Mouse (Mus musculus) MEL (cell line): ENCODE data around the gene Ifi47. TPM values are rescaled to one million over a fixed set of nuclear protein-coding genes. Genes with fewer than 3 reads are reported as not detected.

Source experiments
- DNase-seq: peaks from one replicate; pipeline ENCODE4 v3.0.0; 2011; ENCODE audit warnings: low read depth, low spot score
- H3K27ac ChIP-seq: 2 replicates; pipeline ENCODE4 v1.5.1; 2012; ENCODE audit warnings: low read depth, mild to moderate bottlenecking, control low read depth, low read length, moderate library complexity; ENCODE audit not compliant: control insufficient read depth
- H3K27me3 ChIP-seq, 2 experiments: fragments of 150-350 bp in 1 of 2; sonication (generic) in 1 of 2; 2 replicates each; pipeline ENCODE4 v1.6.1; 2012; ENCODE audit warnings: low read length in 2 of 2, mild to moderate bottlenecking in 2 of 2, improper control_type of control experiment in 1 of 2, moderate library complexity in 1 of 2; ENCODE audit not compliant: insufficient read depth in 2 of 2, control insufficient read depth in 1 of 2
- H3K36me3 ChIP-seq, 2 experiments: 2 replicates each; pipeline ENCODE4 v1.6.1; 2012 to 2014; ENCODE audit warnings: low read length in 2 of 2, improper control_type of control experiment in 1 of 2, inconsistent platforms in 1 of 2, mild to moderate bottlenecking in 1 of 2; ENCODE audit not compliant: insufficient read depth in 2 of 2, control insufficient read depth in 1 of 2
- H3K4me1 ChIP-seq, 2 experiments: fragments of 150-350 bp in 1 of 2; sonication (generic) in 1 of 2; 2 replicates each; pipeline ENCODE4 v1.6.1; 2012; ENCODE audit warnings: low read length in 2 of 2, improper control_type of control experiment in 1 of 2, mild to moderate bottlenecking in 1 of 2; ENCODE audit not compliant: insufficient read depth in 2 of 2, control insufficient read depth in 1 of 2
- H3K4me3 ChIP-seq, 2 experiments: fragments of 150-350 bp in 1 of 2; sonication (generic) in 1 of 2; 2 replicates each; pipeline ENCODE4 v1.5.1; 2012; ENCODE audit warnings: low read depth in 2 of 2, low read length in 2 of 2, mild to moderate bottlenecking in 2 of 2, moderate library complexity in 2 of 2, control low read depth in 1 of 2, improper control_type of control experiment in 1 of 2; ENCODE audit not compliant: control insufficient read depth in 1 of 2, insufficient read depth in 1 of 2
- H3K79me2 ChIP-seq: 2 replicates; pipeline ENCODE4 v1.6.1; 2012; ENCODE audit warnings: mild to moderate bottlenecking, low read length, moderate library complexity; ENCODE audit not compliant: control insufficient read depth, poor library complexity, insufficient read depth
- H3K9ac ChIP-seq: 2 replicates; pipeline ENCODE4 v1.6.1; 2012; ENCODE audit warnings: low read depth, mild to moderate bottlenecking, control low read depth, low read length, moderate library complexity; ENCODE audit not compliant: control insufficient read depth, poor library complexity, severe bottlenecking
- H3K9me3 ChIP-seq: fragments of 150-350 bp; sonication (generic); replicated peaks from 2 replicates; pipeline ENCODE4 v1.6.1; 2012; ENCODE audit warnings: mild to moderate bottlenecking, low read length, improper control_type of control experiment, moderate library complexity; ENCODE audit not compliant: insufficient read depth
- BHLHE40 ChIP-seq: IDR thresholded peaks from 2 replicates; pipeline ENCODE4 v1.6.1; 2012; ENCODE audit warnings: low read depth, mild to moderate bottlenecking, inconsistent platforms, low read length, improper control_type of control experiment, borderline replicate concordance
- CHD1 ChIP-seq: IDR thresholded peaks from 2 replicates; pipeline ENCODE4 v1.6.1; 2012; ENCODE audit warnings: low read depth, mild to moderate bottlenecking, inconsistent platforms, low read length, improper control_type of control experiment
- CHD2 ChIP-seq: IDR thresholded peaks from 2 replicates; pipeline ENCODE4 v1.6.1; 2011; ENCODE audit warnings: low read length, improper control_type of control experiment
- CTCF ChIP-seq, 3 experiments: IDR thresholded peaks in 2 of 3; conservative IDR thresholded peaks in 1 of 3; 2 replicates each; pipeline ENCODE4 v1.5.1; 2011 to 2012; ENCODE audit warnings: low read length in 3 of 3, low read depth in 2 of 3, mild to moderate bottlenecking in 2 of 3, improper control_type of control experiment in 1 of 3, inconsistent platforms in 1 of 3, mixed read lengths in 1 of 3, moderate library complexity in 1 of 3; ENCODE audit not compliant: control insufficient read depth in 1 of 3, insufficient read depth in 1 of 3, poor library complexity in 1 of 3, severe bottlenecking in 1 of 3
- ELF1 ChIP-seq: IDR thresholded peaks from 2 replicates; pipeline ENCODE4 v1.6.1; 2014; ENCODE audit warnings: low read depth, mild to moderate bottlenecking, inconsistent platforms, low read length, improper control_type of control experiment, moderate library complexity
- EP300 ChIP-seq, 2 experiments: IDR thresholded peaks; 2 replicates each; pipeline ENCODE4 v1.6.1; 2011; ENCODE audit warnings: improper control_type of control experiment in 2 of 2, low read length in 2 of 2, low read depth in 1 of 2, mild to moderate bottlenecking in 1 of 2
- ETS1 ChIP-seq: IDR thresholded peaks from 2 replicates; pipeline ENCODE4 v1.6.1; 2012; ENCODE audit warnings: low read depth, mild to moderate bottlenecking, inconsistent platforms, low read length, improper control_type of control experiment, moderate library complexity
- GABPA ChIP-seq: IDR thresholded peaks from 2 replicates; pipeline ENCODE4 v1.6.1; 2012; ENCODE audit warnings: low read depth, mild to moderate bottlenecking, inconsistent platforms, low read length, improper control_type of control experiment, moderate library complexity
- KAT2A ChIP-seq: conservative IDR thresholded peaks from 2 replicates; pipeline ENCODE4 v1.6.1; 2012; ENCODE audit warnings: low read depth, low read length, improper control_type of control experiment, inconsistent platforms
- MAFK ChIP-seq: IDR thresholded peaks from 2 replicates; pipeline ENCODE4 v1.6.1; 2011; ENCODE audit warnings: low read depth, mild to moderate bottlenecking, low read length, improper control_type of control experiment, borderline replicate concordance
- MAZ ChIP-seq: IDR thresholded peaks from 2 replicates; pipeline ENCODE4 v1.6.1; 2012; ENCODE audit warnings: low read depth, mild to moderate bottlenecking, inconsistent platforms, low read length, improper control_type of control experiment
- NRF1 ChIP-seq: IDR thresholded peaks from 2 replicates; pipeline ENCODE4 v1.6.1; 2014; ENCODE audit warnings: low read depth, mild to moderate bottlenecking, inconsistent platforms, low read length, improper control_type of control experiment, moderate library complexity; ENCODE audit not compliant: poor library complexity, insufficient read depth, severe bottlenecking
- POLR2AphosphoS5 ChIP-seq: IDR thresholded peaks from 2 replicates; pipeline ENCODE4 v1.6.1; 2012; ENCODE audit warnings: low read depth, borderline replicate concordance, mild to moderate bottlenecking, inconsistent platforms, low read length, moderate library complexity, mixed read lengths
- RCOR1 ChIP-seq: IDR thresholded peaks from 2 replicates; pipeline ENCODE4 v1.6.1; 2012; ENCODE audit warnings: low read depth, mild to moderate bottlenecking, inconsistent platforms, low read length, improper control_type of control experiment
- SIN3A ChIP-seq: IDR thresholded peaks from 2 replicates; pipeline ENCODE4 v1.6.1; 2012; ENCODE audit warnings: low read length, improper control_type of control experiment, inconsistent platforms
- SMC3 ChIP-seq: IDR thresholded peaks from 2 replicates; pipeline ENCODE4 v1.6.1; 2011; ENCODE audit warnings: low read depth, low read length, improper control_type of control experiment
- TAL1 ChIP-seq: IDR thresholded peaks from 2 replicates; pipeline ENCODE4 v1.6.1; 2012; ENCODE audit warnings: mild to moderate bottlenecking, inconsistent platforms, low read length, moderate library complexity, mixed read lengths
- UBTF ChIP-seq: IDR thresholded peaks from 2 replicates; pipeline ENCODE4 v1.6.1; 2012; ENCODE audit warnings: low read depth, mild to moderate bottlenecking, inconsistent platforms, low read length, improper control_type of control experiment, moderate library complexity, borderline replicate concordance; ENCODE audit not compliant: insufficient read depth
- ZC3H11A ChIP-seq: IDR thresholded peaks from 2 replicates; pipeline ENCODE4 v1.6.1; 2012; ENCODE audit warnings: low read depth, mild to moderate bottlenecking, inconsistent platforms, low read length, improper control_type of control experiment
- ZNF384 ChIP-seq: IDR thresholded peaks from 2 replicates; pipeline ENCODE4 v1.6.1; 2012; ENCODE audit warnings: low read depth, mild to moderate bottlenecking, inconsistent platforms, low read length, improper control_type of control experiment
- polyA plus RNA-seq, 2 experiments: library from polyadenylated mRNA; stranded (reverse) in 1 of 2; unstranded in 1 of 2; fragments of >175 nt in 1 of 2; fragments of >200 nt in 1 of 2; gene quantifications; 2 replicates each; pipeline versions ENCODE4 v1.2.1 to v1.2.4; 2012; ENCODE audit warnings: low replicate concordance in 2 of 2, low read depth in 1 of 2; ENCODE audit not compliant: insufficient read length in 2 of 2, insufficient read depth in 1 of 2, missing spikeins in 1 of 2
- total RNA-seq: library from RNA; depleted of rRNA; stranded (reverse); fragments of 300-350 nt; gene quantifications from 2 replicates; pipeline ENCODE4 v1.2.3, GENCODE M21; 2012; rRNA removed

Ifi47 gene
- total and polyA plus RNA-seq, 3 experiments, result 26.4 to 35.2 TPM; not detected in 1

DNA sequence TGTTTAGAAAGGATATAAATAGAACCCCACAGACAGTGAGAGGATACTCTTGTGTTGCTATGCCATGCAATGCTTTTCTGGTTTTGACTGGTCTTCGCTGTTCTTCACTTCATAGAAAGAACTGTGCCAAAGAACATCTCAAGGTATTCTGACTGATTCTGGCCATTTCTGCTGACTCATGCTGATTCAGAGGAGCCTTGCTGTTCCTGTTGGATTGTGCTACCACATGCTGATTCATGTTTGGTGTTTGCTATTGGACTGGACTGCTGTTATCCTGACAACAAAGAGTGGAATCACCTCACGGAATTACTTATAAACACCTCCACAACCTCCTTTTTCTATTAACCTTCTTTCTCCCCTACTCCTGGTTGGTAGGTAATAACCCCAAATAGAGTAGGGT is 47.8 kb downstream of the Ifi47 start:
- no peak overlapping the region for H3K27ac ChIP-seq
- no peak overlapping the region for H3K4me3 ChIP-seq
- H3K27me3 ChIP-seq, result peaks cover 0 to 3% of the 10 kb centered on the region in 2 experiments; a peak in 1 of 4 replicates
- H3K4me1 ChIP-seq, result no peaks in the 10 kb centered on the region
- TF ChIP-seq MAZ (no peak), KAT2A (no peak), RCOR1 (no peak), GABPA (peak; percentile 28; the same call in 1 of the 2 replicates), POLR2AphosphoS5 (no peak), CTCF (IDR thresholded peaks at IDR 0.05 in 2 of 3, conservative IDR thresholded peaks at IDR 0.05 in 1 of 3; ENCODE audit: control insufficient read depth in 1 of 3, insufficient read depth in 1 of 3, low read depth in 2 of 3, low read length in 3 of 3, poor library complexity in 1 of 3, severe bottlenecking in 1 of 3) (no peak), CHD2 (no peak), EP300 (IDR thresholded peaks at IDR 0.05; ENCODE audit: low read depth in 1 of 2, low read length in 2 of 2) (no peak), MAFK (peak; percentile 48; the same call in 1 of the 2 replicates)
- peak; percentile 14 for DNase-seq
- no peak overlapping the region for H3K9ac ChIP-seq
- H3K79me2 ChIP-seq, result no peaks in the 10 kb centered on the region
- no peaks in the 10 kb centered on the region for H3K9me3 ChIP-seq
- H3K36me3 ChIP-seq, result no peaks in the 10 kb centered on the region

DNA sequence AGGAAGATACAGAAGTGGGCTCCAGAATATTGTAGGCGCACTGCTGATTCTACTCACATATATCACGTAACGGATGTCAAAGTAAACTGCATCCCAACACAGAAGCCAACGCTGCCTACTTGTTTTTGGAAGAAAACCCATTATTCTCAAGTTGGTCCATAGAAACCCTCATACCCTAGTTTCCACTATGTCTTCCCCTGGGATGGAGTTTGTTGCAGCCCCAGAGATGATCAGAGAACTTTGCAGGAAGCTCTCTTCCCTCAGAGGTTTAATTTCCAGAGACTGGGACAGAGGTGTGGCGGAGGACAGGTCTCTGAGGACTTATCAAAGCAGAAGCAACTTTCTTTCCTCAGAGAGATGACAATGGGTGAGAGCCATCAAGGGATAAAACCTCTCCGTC is 65.6 kb downstream of the Ifi47 start, which contains the start of gene Olfr1395:
Olfr1395 (plus strand) TSS at position 301 of the 400 bp plus-strand sequence.
- H3K9me3 ChIP-seq, result no peaks in the 10 kb centered on the region
- no peaks in the 10 kb centered on the region for H3K4me1 ChIP-seq
- no peak within 1 kb of the TSS for H3K4me3 ChIP-seq
- peaks cover 19 to 52% of the 10 kb centered on the region in 2 experiments for H3K27me3 ChIP-seq
- no peak for DNase-seq
- H3K27ac ChIP-seq, result no peak within 1 kb of the TSS
- no peaks in the 10 kb centered on the region for H3K36me3 ChIP-seq
- H3K79me2 ChIP-seq, result no peaks in the 10 kb centered on the region
- TF ChIP-seq ZNF384 (no peak), MAZ (no peak), TAL1 (no peak), MAFK (no peak), SMC3 (no peak), NRF1 (no peak), SIN3A (no peak), ZC3H11A (no peak), UBTF (no peak), CHD1 (no peak), BHLHE40 (no peak), ELF1 (no peak), ETS1 (no peak)
- no peak within 1 kb of the TSS for H3K9ac ChIP-seq

Other genes with a start within 250 kb of the Ifi47 start
- 7.1 and 10.9 TPM in 2 replicates for gene Gm12184, start 249.9 kb upstream of the Ifi47 start, total RNA-seq
- gene Gm12184, start 249.9 kb upstream of the Ifi47 start, polyA plus RNA-seq, result 10 to 100 TPM in 1 of 2 experiments, not detected in 1; 15.3 TPM
- gene Irgm1, start 204.9 kb upstream of the Ifi47 start, total RNA-seq, result 7.5 and 10.7 TPM in 2 replicates
- gene Irgm1, start 204.9 kb upstream of the Ifi47 start, polyA plus RNA-seq, result 10 to 100 TPM in 1 of 2 experiments, not detected in 1; 10.0 TPM
- gene Gm5431, start 174.4 kb upstream of the Ifi47 start, total RNA-seq, result not detected in 2 replicates
- under 1 TPM in 1 of 2 experiments, not detected in 1; 0.04 TPM for gene Gm5431, start 174.4 kb upstream of the Ifi47 start, polyA plus RNA-seq
- gene Psme2b, start 130.4 kb upstream of the Ifi47 start, total RNA-seq, result 2.8 and 6.6 TPM in 2 replicates
- gene Psme2b, start 130.4 kb upstream of the Ifi47 start, polyA plus RNA-seq, result 1 to 10 TPM in 1 of 2 experiments, not detected in 1; 6.2 TPM
- gene Olfr56, start 97.7 kb upstream of the Ifi47 start, total RNA-seq, result 0.92 and 2.0 TPM in 2 replicates
- under 1 TPM in 1 of 2 experiments, not detected in 1; 0.58 TPM for gene Olfr56, start 97.7 kb upstream of the Ifi47 start, polyA plus RNA-seq
- gene 9930111J21Rik1, start 97.2 kb upstream of the Ifi47 start, total RNA-seq, result 0.04 TPM in 1 of 2 replicates, not detected in the other
- under 1 TPM in 1 of 2 experiments, not detected in 1; 0.06 TPM for gene 9930111J21Rik1, start 97.2 kb upstream of the Ifi47 start, polyA plus RNA-seq
- gene Gm12185, start 84.4 kb upstream of the Ifi47 start, total RNA-seq, result not detected in 2 replicates
- gene Gm12185, start 84.4 kb upstream of the Ifi47 start, polyA plus RNA-seq, result not detected
- gene Tgtp1, start 82.4 kb upstream of the Ifi47 start, total RNA-seq, result not detected in 2 replicates
- not detected for gene Tgtp1, start 82.4 kb upstream of the Ifi47 start, polyA plus RNA-seq
- gene 9930111J21Rik2, start 25.3 kb upstream of the Ifi47 start, total RNA-seq, result 0.08 and 0.16 TPM in 2 replicates
- gene 9930111J21Rik2, start 25.3 kb upstream of the Ifi47 start, polyA plus RNA-seq, result under 1 TPM in 1 of 2 experiments, not detected in 1; 0.04 TPM
- 0.75 and 0.77 TPM in 2 replicates for gene Tgtp2, start 12.4 kb upstream of the Ifi47 start, total RNA-seq
- under 1 TPM in 1 of 2 experiments, not detected in 1; 0.54 TPM for gene Tgtp2, start 12.4 kb upstream of the Ifi47 start, polyA plus RNA-seq
- not detected in 2 replicates for gene Olfr1396, start 38.3 kb downstream of the Ifi47 start, total RNA-seq
- gene Olfr1396, start 38.3 kb downstream of the Ifi47 start, polyA plus RNA-seq, result under 1 TPM in 1 of 2 experiments, not detected in 1; 0.06 TPM
- not detected in 2 replicates for gene Olfr1395, start 65.7 kb downstream of the Ifi47 start, total RNA-seq
- not detected for gene Olfr1395, start 65.7 kb downstream of the Ifi47 start, polyA plus RNA-seq
- not detected in 2 replicates for gene Olfr1394, start 77.8 kb downstream of the Ifi47 start, total RNA-seq
- gene Olfr1394, start 77.8 kb downstream of the Ifi47 start, polyA plus RNA-seq, result not detected
- gene Btnl9, start 110.6 kb downstream of the Ifi47 start, total RNA-seq, result not detected in 2 replicates
- gene Btnl9, start 110.6 kb downstream of the Ifi47 start, polyA plus RNA-seq, result under 1 TPM in 1 of 2 experiments, not detected in 1; 0.03 TPM
- gene Zfp62, start 126.7 kb downstream of the Ifi47 start, total RNA-seq, result 30.8 and 31.8 TPM in 2 replicates
- gene Zfp62, start 126.7 kb downstream of the Ifi47 start, polyA plus RNA-seq, result 100 to 1,000 TPM in 1 of 2 experiments, 10 to 100 TPM in 1; 16.7 to 132 TPM
- gene Mgat1, start 167.6 kb downstream of the Ifi47 start, total RNA-seq, result 41.1 and 41.9 TPM in 2 replicates
- 10 to 100 TPM in 1 of 2 experiments, not detected in 1; 44.3 TPM for gene Mgat1, start 167.6 kb downstream of the Ifi47 start, polyA plus RNA-seq
- gene Olfr1393, start 201.7 kb downstream of the Ifi47 start, total RNA-seq, result not detected in 2 replicates
- not detected for gene Olfr1393, start 201.7 kb downstream of the Ifi47 start, polyA plus RNA-seq
- not detected in 2 replicates for gene Olfr1392, start 208.7 kb downstream of the Ifi47 start, total RNA-seq
- gene Olfr1392, start 208.7 kb downstream of the Ifi47 start, polyA plus RNA-seq, result not detected
- not detected in 2 replicates for gene Olfr10, start 228.2 kb downstream of the Ifi47 start, total RNA-seq
- gene Olfr10, start 228.2 kb downstream of the Ifi47 start, polyA plus RNA-seq, result not detected
- not detected in 2 replicates for gene Olfr1391, start 246.2 kb downstream of the Ifi47 start, total RNA-seq
- gene Olfr1391, start 246.2 kb downstream of the Ifi47 start, polyA plus RNA-seq, result not detected